Mouse (Mus musculus): ENCODE results near the gene Eif2ak4. TPM values are rescaled to one million over a fixed set of nuclear protein-coding genes. Genes with fewer than 3 reads are reported as not detected.

The Eif2ak4 gene
- polyA plus RNA-seq (2017; shearing (Covaris generic)), result 13.8 TPM

DNA sequence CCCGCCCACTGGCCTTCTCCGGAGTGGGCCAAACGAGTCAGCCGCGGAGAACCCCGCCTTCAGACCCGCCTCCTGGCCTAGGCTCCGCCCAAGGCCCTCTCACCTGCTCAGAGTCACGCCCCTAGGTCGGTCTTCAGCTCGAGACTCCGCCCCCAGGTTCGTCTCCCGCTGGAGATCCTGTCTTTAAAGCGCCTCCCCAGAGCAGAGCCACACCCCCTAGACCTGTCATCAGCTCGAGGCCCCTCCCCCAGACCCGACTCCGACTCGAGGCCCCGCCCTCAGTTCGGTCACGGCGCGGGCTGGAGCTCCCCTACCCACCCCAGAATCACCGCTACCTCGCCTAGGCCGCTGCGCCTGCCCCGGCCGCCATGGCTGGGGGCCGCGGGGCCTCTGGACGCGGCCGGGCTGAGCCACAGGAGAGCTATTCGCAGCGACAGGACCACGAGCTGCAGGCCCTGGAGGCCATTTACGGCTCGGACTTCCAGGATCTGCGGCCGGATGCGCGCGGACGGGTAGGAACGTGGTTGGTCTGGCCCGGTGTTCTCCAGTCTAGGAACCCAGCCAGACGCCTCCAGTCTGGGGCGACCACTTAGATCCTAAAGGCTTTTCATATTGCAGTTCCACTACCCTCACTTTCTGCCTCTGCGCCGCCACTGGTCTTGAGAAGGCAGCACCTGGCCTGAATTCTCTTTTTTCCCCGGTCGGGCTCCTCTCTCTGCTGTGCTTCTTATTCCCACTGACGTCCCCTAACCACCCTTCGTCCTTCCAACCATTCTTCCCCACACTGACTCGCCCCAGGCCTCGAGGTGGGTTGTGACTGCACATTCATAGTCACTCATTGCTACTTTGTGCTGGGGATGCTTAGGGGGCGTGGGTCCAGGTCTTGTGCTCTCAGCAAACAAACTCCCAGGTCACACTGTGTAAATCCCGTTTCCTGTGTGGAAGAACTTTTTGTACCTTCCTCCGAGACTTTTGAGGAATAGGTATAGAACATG lies at the start of gene Eif2ak4:
TSS of gene Eif2ak4 (plus strand) at position 278 of the 995 bp plus-strand sequence.

DNA sequence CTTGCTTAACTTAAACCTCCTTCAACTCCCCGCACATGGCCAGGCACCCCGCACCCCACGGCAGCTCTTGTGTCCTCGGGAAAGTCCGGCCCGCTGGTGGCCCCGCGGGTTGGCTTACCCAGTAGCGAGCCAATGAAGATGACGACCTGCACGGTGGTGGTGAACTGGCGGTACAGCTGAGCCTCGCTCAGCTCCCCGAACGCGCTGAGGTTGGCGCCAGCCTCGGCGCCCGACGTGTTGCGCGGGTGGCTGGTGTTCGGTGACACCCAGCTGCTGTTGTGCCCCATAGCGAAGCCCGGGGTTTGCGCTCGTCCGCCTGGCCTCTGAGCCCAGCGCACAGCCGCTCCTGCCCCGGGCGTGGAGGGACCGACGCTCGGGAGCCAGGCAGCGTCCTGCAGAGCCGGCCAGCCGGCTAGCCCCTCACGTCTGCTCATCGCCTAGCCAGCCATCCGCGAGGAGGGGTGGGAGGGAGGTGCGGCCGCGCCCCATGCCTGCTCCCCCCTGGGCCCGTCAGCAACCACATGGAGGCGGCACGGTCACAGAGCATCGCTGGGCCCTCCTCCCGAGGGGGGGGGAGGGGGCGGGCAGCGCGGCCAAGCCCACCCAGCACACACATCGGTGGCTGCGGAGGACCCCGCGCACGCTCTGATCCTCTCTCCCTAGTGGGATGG lies 15.4 kb upstream of the Eif2ak4 start, which contains the start of gene Gpr176:
TSS of gene Gpr176 (minus strand) at position 519 of the 671 bp plus-strand sequence.

GRCm38 (mm10) chr2:118479550-118479909 lies 91.1 kb downstream of the Eif2ak4 start, which contains the start of gene Srp14:
TSS of gene Srp14 (minus strand) at chr2:118479711.

Other genes with a start within 250 kb of the Eif2ak4 start
- gene Fsip1, start 131.7 kb upstream of the Eif2ak4 start, polyA plus RNA-seq (2017; shearing (Covaris generic)), result 0.37 TPM
- not detected for gene Gpr176, start 15.2 kb upstream of the Eif2ak4 start, polyA plus RNA-seq (2017; shearing (Covaris generic))
- 338 TPM for gene Srp14, start 91.1 kb downstream of the Eif2ak4 start, polyA plus RNA-seq (2017; shearing (Covaris generic))
- 2.8 TPM for gene Bmf, start 161.1 kb downstream of the Eif2ak4 start, polyA plus RNA-seq (2017; shearing (Covaris generic))
- 9.4 TPM for gene Bub1b, start 209.6 kb downstream of the Eif2ak4 start, polyA plus RNA-seq (2017; shearing (Covaris generic))